Mouse (Mus musculus): ENCODE results near the gene Nell1. TPM values are rescaled to one million over a fixed set of nuclear protein-coding genes. Genes with fewer than 3 reads are reported as not detected.

The Nell1 gene
- total RNA-seq, 2 experiments from 2014 or later = 62.9 to 63.6 TPM

GRCm38 (mm10) chr7:50035187-50036153, 60.8 kb downstream of the Nell1 start:
- DNase-seq (ENCODE audit: low spot score in 2 of 2) = no peak
- intact Hi-C loops (cut with DNase I) = no loop called here

- DNase-seq (ENCODE audit: low spot score in 2 of 2) = no peak
- intact Hi-C loops (cut with DNase I) = no loop called here
Observed at GRCm38 (mm10) chr7:50041112-50041511, 66.4 kb downstream of the Nell1 start.

- no peak for DNase-seq (ENCODE audit: low spot score in 2 of 2)
- intact Hi-C loops (cut with DNase I) = no loop called here
Observed at GRCm38 (mm10) chr7:50050144-50050543, 75.5 kb downstream of the Nell1 start.

- intact Hi-C loops (cut with DNase I) = no loop called here
- DNase-seq (ENCODE audit: low spot score in 2 of 2) = no peak
Observed at GRCm38 (mm10) chr7:50053704-50054103, 79.0 kb downstream of the Nell1 start.

GRCm38 (mm10) chr7:50094461-50094860, 119.8 kb downstream of the Nell1 start:
- intact Hi-C loops (cut with DNase I) = loop anchor here (10.0 kb wide), 1 partner anchor 120 kb away; the partner anchor contains the start of gene Nell1
- DNase-seq (ENCODE audit: low spot score in 2 of 2) = peak; percentile 16 to 71

GRCm38 (mm10) chr7:50105612-50106321, 131.1 kb downstream of the Nell1 start:
- intact Hi-C loops (cut with DNase I) = no loop called here

GRCm38 (mm10) chr7:50107261-50107660, 132.6 kb downstream of the Nell1 start:
- intact Hi-C loops (cut with DNase I) = no loop called here
- DNase-seq (ENCODE audit: low spot score in 2 of 2) = no peak

More at GRCm38 (mm10) chr7:50105612-50106321, 131.1 kb downstream of the Nell1 start:
- DNase-seq (ENCODE audit: low spot score in 2 of 2) = no peak

GRCm38 (mm10) chr7:50118348-50118747, 143.7 kb downstream of the Nell1 start:
- intact Hi-C loops (cut with DNase I) = no loop called here
- DNase-seq (ENCODE audit: low spot score in 2 of 2) = no peak

GRCm38 (mm10) chr7:50137706-50138105, 163.0 kb downstream of the Nell1 start:
- peak in 1 of 2 experiments; percentile 46 for DNase-seq (ENCODE audit: low spot score in 2 of 2)
- intact Hi-C loops (cut with DNase I) = no loop called here

- DNase-seq (ENCODE audit: low spot score in 2 of 2) = no peak
- intact Hi-C loops (cut with DNase I) = no loop called here
Observed at GRCm38 (mm10) chr7:50149326-50149725, 174.7 kb downstream of the Nell1 start.

GRCm38 (mm10) chr7:50150838-50151237, 176.2 kb downstream of the Nell1 start:
- intact Hi-C loops (cut with DNase I) = no loop called here
- no peak for DNase-seq (ENCODE audit: low spot score in 2 of 2)

GRCm38 (mm10) chr7:50153618-50154017, 179.0 kb downstream of the Nell1 start:
- intact Hi-C loops (cut with DNase I) = no loop called here
- DNase-seq (ENCODE audit: low spot score in 2 of 2) = peak in 1 of 2 experiments; percentile 49

GRCm38 (mm10) chr7:50162602-50163001, 187.9 kb downstream of the Nell1 start:
- intact Hi-C loops (cut with DNase I) = loop anchor here (5.0 kb wide), 1 partner anchor 80 kb away; no protein-coding TSS in a partner anchor
- DNase-seq (ENCODE audit: low spot score in 2 of 2) = peak; percentile 21 to 76

- intact Hi-C loops (cut with DNase I) = no loop called here
- DNase-seq (ENCODE audit: low spot score in 2 of 2) = no peak
Observed at GRCm38 (mm10) chr7:50168778-50169177, 194.1 kb downstream of the Nell1 start.

- DNase-seq (ENCODE audit: low spot score in 2 of 2) = peak; percentile 9 to 67
- intact Hi-C loops (cut with DNase I) = no loop called here
Observed at GRCm38 (mm10) chr7:50186306-50186705, 211.6 kb downstream of the Nell1 start.

- peak in 1 of 2 experiments; percentile 37 for DNase-seq (ENCODE audit: low spot score in 2 of 2)
- intact Hi-C loops (cut with DNase I) = no loop called here
Observed at GRCm38 (mm10) chr7:50193955-50194354, 219.3 kb downstream of the Nell1 start.

GRCm38 (mm10) chr7:50195080-50195611, 220.5 kb downstream of the Nell1 start:
- intact Hi-C loops (cut with DNase I) = no loop called here
- no peak for DNase-seq (ENCODE audit: low spot score in 2 of 2)

- peak in 1 of 2 experiments; percentile 75 for DNase-seq (ENCODE audit: low spot score in 2 of 2)
- intact Hi-C loops (cut with DNase I) = no loop called here
Observed at GRCm38 (mm10) chr7:50205268-50205667, 230.6 kb downstream of the Nell1 start.

GRCm38 (mm10) chr7:50210678-50211251, 236.1 kb downstream of the Nell1 start:
- intact Hi-C loops (cut with DNase I) = no loop called here
- DNase-seq (ENCODE audit: low spot score in 2 of 2) = no peak

- no peak for DNase-seq (ENCODE audit: low spot score in 2 of 2)
- intact Hi-C loops (cut with DNase I) = loop anchor here (5.0 to 10.0 kb wide), 2 partner anchors 245 to 1043 kb away; no protein-coding TSS in a partner anchor
Observed at GRCm38 (mm10) chr7:50221849-50222248, 247.2 kb downstream of the Nell1 start.

All from left cerebral cortex, postnatal 25 days (tissue).